Mouse (Mus musculus) heart, adult 9 months (tissue): ENCODE data around the gene Eef1g.
"Not testable (repeated sequence)": the region's sequence is repeated elsewhere in the genome, so short reads cannot be mapped to it uniquely, and the experiment has no call there.

Source experiments
- DNase-seq, 2 experiments: peaks; one replicate each; pipeline ENCODE4 v3.0.0; 2022; ENCODE audit warnings: low spot score in 2 of 2

The Eef1g gene

GRCm38 (mm10) chr19:8944750-8945149 lies 22.1 kb upstream of the Eef1g start:
- DNase-seq: peak; percentile 56 to 73

GRCm38 (mm10) chr19:8945251-8945650 lies 21.6 kb upstream of the Eef1g start:
- DNase-seq: no peak

GRCm38 (mm10) chr19:8946929-8947328 lies 19.9 kb upstream of the Eef1g start:
- DNase-seq: no peak

- no peak for DNase-seq
These were observed 16.7 kb upstream of the Eef1g start for GRCm38 (mm10) chr19:8950190-8950589.

GRCm38 (mm10) chr19:8952241-8952640 lies 14.6 kb upstream of the Eef1g start:
- no peak for DNase-seq

- DNase-seq: peak; percentile 92 to 96
These were observed 13.5 kb upstream of the Eef1g start, which contains the start of gene Tut1 for GRCm38 (mm10) chr19:8953135-8954039. Tut1 (plus strand) TSS chr19:8953847.

GRCm38 (mm10) chr19:8954171-8954570 lies 12.7 kb upstream of the Eef1g start:
- no peak for DNase-seq

- no peak for DNase-seq
These were observed 4.6 kb upstream of the Eef1g start for GRCm38 (mm10) chr19:8962256-8962655.

- no peak for DNase-seq
These were observed 1.8 kb upstream of the Eef1g start for GRCm38 (mm10) chr19:8965075-8965474.

- DNase-seq: peak in 1 of 2 experiments; percentile 39
These were observed 1.1 kb upstream of the Eef1g start for GRCm38 (mm10) chr19:8965771-8966170.

- DNase-seq: no peak
These were observed 647 bp upstream of the Eef1g start for GRCm38 (mm10) chr19:8966198-8966589.

GRCm38 (mm10) chr19:8967373-8967743 lies 517 bp downstream of the Eef1g start:
- no peak for DNase-seq

- DNase-seq: no peak
These were observed 1.1 kb downstream of the Eef1g start for GRCm38 (mm10) chr19:8967893-8968292.

- not testable (repeated sequence) for DNase-seq
These were observed 5.7 kb downstream of the Eef1g start for GRCm38 (mm10) chr19:8972491-8972890.

GRCm38 (mm10) chr19:8974638-8975037 lies 7.8 kb downstream of the Eef1g start:
- no peak for DNase-seq

- no peak for DNase-seq
These were observed 8.7 kb downstream of the Eef1g start for GRCm38 (mm10) chr19:8975491-8975890.

GRCm38 (mm10) chr19:8976535-8976934 lies 9.7 kb downstream of the Eef1g start:
- peak; percentile 54 to 66 for DNase-seq

- no peak for DNase-seq
These were observed 13.9 kb downstream of the Eef1g start for GRCm38 (mm10) chr19:8980771-8981170.

GRCm38 (mm10) chr19:8981450-8982168 lies 14.8 kb downstream of the Eef1g start:
- DNase-seq: no peak

GRCm38 (mm10) chr19:8982303-8983149 lies 15.7 kb downstream of the Eef1g start:
- no peak for DNase-seq

GRCm38 (mm10) chr19:8983150-8983650 lies 16.4 kb downstream of the Eef1g start:
- DNase-seq: no peak
